In the genomic region with DNA sequence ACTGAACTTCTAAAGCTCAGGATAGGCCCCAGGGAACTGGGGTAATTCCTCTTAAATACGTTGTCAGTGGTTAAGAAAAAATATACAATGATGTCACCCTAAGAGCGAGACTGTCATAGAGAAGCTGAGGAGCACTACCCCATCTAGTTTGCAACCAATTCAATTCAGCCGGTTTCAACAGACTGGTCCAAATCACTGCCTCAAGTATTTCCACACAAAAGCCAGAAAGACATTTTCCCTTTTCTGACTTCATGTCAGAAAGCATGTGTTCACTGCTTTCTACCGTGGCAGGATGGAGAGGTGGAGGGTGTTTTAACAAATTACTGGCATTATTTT, we compare ENCODE assay signal across 9 mouse cellular contexts. TPM values are rescaled to one million over a fixed set of nuclear protein-coding genes. Genes with fewer than 3 reads are reported as not detected.
A peak's percentile ranks its signal among the peaks of the same experiment; 100 is the strongest.
DNase-seq lines count a peak whose midpoint lies in the region; ATAC-seq and TF ChIP-seq lines count a peak whose summit lies in the region.
"Had no signal": no experiment of that assay in that cellular context is flagged by ENCODE, and none has a peak within 500 bp of the region (broad histone marks: within the 10 kb centered on the region; RNA-seq: fewer than 3 reads in every experiment).

No protein-coding gene starts in this region.

- TF ChIP-seq CTCF in heart, adult 2 months (IDR thresholded peaks at IDR 0.05) = no peak
- no peak for TF ChIP-seq CTCF in G1E (IDR thresholded peaks at IDR 0.05; ENCODE audit: low read depth, low read length)

- 32% methylated on average over 4 of the region's 4 CpGs for WGBS in heart, adult 2 months

- ATAC-seq in G1E (ENCODE audit: extremely low read depth, insufficient number of reproducible peaks, low FRiP score, poor library complexity, severe bottlenecking) = no peak
- ATAC-seq in granulocyte monocyte progenitor cell, adult 5-6 weeks (replicated peaks; ENCODE audit: poor library complexity, severe bottlenecking) = peak; percentile 64

- DNase-seq in heart, adult 2 months = no peak
- no peak for DNase-seq in heart, adult 11 months
- no peak for DNase-seq in G1E (ENCODE audit: low spot score)
- no peak for DNase-seq in cerebellum, adult 8-10 months
- no peak for DNase-seq in urinary bladder, postnatal 4 days (ENCODE audit: low spot score in 2 of 2)
- no peak for DNase-seq in thymus, postnatal 0 days (ENCODE audit: low spot score)

- H3K9ac ChIP-seq in heart, adult 2 months (ENCODE audit: low read depth, low read length) = peak overlapping the region; percentile 43; the same call in 1 of the 2 replicates

- H3K79me2 ChIP-seq in heart, adult 2 months (replicated peaks; ENCODE audit: control insufficient read depth, insufficient read depth, low read length) = peaks cover 4% of the 10 kb centered on the region; the same call in 1 of the 2 replicates

- TF ChIP-seq EP300 in heart, adult 2 months (IDR thresholded peaks at IDR 0.05; ENCODE audit: insufficient read depth, low read depth, low read length) = no peak

- no peak overlapping the region; the same call in 1 of the 2 replicates for H3K27ac ChIP-seq in heart, adult 2 months

- H3K4me3 ChIP-seq in heart, adult 2 months = peak overlapping the region; percentile 70
- peak overlapping the region; percentile 78 for H3K4me3 ChIP-seq in G1E (ENCODE audit: low read depth, low read length)
- peak overlapping the region; percentile 94 for H3K4me3 ChIP-seq in megakaryocyte, embryonic 14.5 days (replicated peaks)

- H3K4me1 ChIP-seq in heart, adult 2 months (ENCODE audit: control insufficient read depth, insufficient read depth, low read length) = peaks cover 2% of the 10 kb centered on the region
- H3K4me1 ChIP-seq in G1E (ENCODE audit: insufficient read depth, low read depth, low read length) = peaks cover 22% of the 10 kb centered on the region
- H3K4me1 ChIP-seq in megakaryocyte, embryonic 14.5 days = peaks cover 61% of the 10 kb centered on the region

- intact Hi-C loops in heart, adult 2 months (cut with DNase I) = loop anchor here (10.0 kb wide), 1 partner anchor 517 kb away; no protein-coding TSS in a partner anchor

- H3K9me3 ChIP-seq in G1E (replicated peaks) = no peaks in the 10 kb centered on the region
- no peaks in the 10 kb centered on the region for H3K9me3 ChIP-seq in megakaryocyte, embryonic 14.5 days

- peaks cover 3% of the 10 kb centered on the region; the same call in 1 of the 2 replicates for H3K36me3 ChIP-seq in heart, adult 2 months (ENCODE audit: control insufficient read depth, insufficient read depth, low read length)
- H3K36me3 ChIP-seq in G1E (replicated peaks) = peaks cover 23% of the 10 kb centered on the region
- no peaks in the 10 kb centered on the region for H3K36me3 ChIP-seq in megakaryocyte, embryonic 14.5 days (replicated peaks; ENCODE audit: low read length)

- TF ChIP-seq POLR2A in heart, adult 2 months (IDR thresholded peaks at IDR 0.05; ENCODE audit: insufficient read depth, low read depth, low read length) = no peak

- H3K27me3 ChIP-seq in heart, adult 2 months (ENCODE audit: control insufficient read depth, insufficient read depth, low read length) = no peaks in the 10 kb centered on the region
- H3K27me3 ChIP-seq in G1E (ENCODE audit: insufficient read depth, low read length) = peaks cover 8% of the 10 kb centered on the region; the same call in 1 of the 2 replicates
- no peaks in the 10 kb centered on the region for H3K27me3 ChIP-seq in megakaryocyte, embryonic 14.5 days (replicated peaks)

RNA-seq across cellular contexts. Expression of a gene that starts 1.2 kb away (rescaled TPM):
- total RNA-seq in heart, adult 2 months (2021) = 1 to 10 TPM; 4.8 to 7.2 TPM
- polyA plus RNA-seq in heart, adult 2 months (2012; rRNA removed) = 2.5 and 4.3 TPM in 2 replicates
- total RNA-seq in G1E (2014; fragmentation: Nextera tagmentation) = 58.5 and 83.4 TPM in 2 replicates
- total RNA-seq in G1E (2017) = 51.1 and 57.6 TPM in 2 replicates
- polyA plus RNA-seq in G1E (2012) = 19.2 and 21.4 TPM in 2 replicates
- total RNA-seq in granulocyte monocyte progenitor cell, adult 5-6 weeks (2014; fragmentation: Nextera tagmentation) = 14.4 and 22.0 TPM in 2 replicates
- 30.2 and 43.0 TPM in 2 replicates for total RNA-seq in granulocyte monocyte progenitor cell, adult 5-6 weeks (2017)
- polyA plus RNA-seq in megakaryocyte, embryonic 14.5 days (2012; ENCODE audit: insufficient read depth, low replicate concordance) = 5.3 and 9.5 TPM in 2 replicates
- 64.9 and 65.6 TPM in 2 replicates for polyA plus RNA-seq in thymus, postnatal 0 days (2015; fragmentation: Nextera tagmentation; extraction: Ambion mirVana)

RNA-seq across cellular contexts. Expression of a gene that starts 14.2 kb away (rescaled TPM):
- total RNA-seq in heart, adult 2 months (2021) = not detected
- polyA plus RNA-seq in heart, adult 2 months (2012; rRNA removed) = not detected in 2 replicates
- total RNA-seq in G1E (2014; fragmentation: Nextera tagmentation) (not detected in 2 replicates), G1E (2017) (not detected in 2 replicates)
- not detected in 2 replicates for polyA plus RNA-seq in G1E (2012)
- total RNA-seq in granulocyte monocyte progenitor cell, adult 5-6 weeks (2014; fragmentation: Nextera tagmentation) = not detected in 2 replicates
- total RNA-seq in granulocyte monocyte progenitor cell, adult 5-6 weeks (2017) = not detected in 2 replicates
- not detected in 2 replicates for polyA plus RNA-seq in megakaryocyte, embryonic 14.5 days (2012; ENCODE audit: insufficient read depth, low replicate concordance)
- polyA plus RNA-seq in thymus, postnatal 0 days (2015; fragmentation: Nextera tagmentation; extraction: Ambion mirVana) = not detected in 2 replicates
- polyA plus RNA-seq: small intestine, adult 2 months had no signal

RNA-seq across cellular contexts. Expression of a gene that starts 30.0 kb away (rescaled TPM):
- total RNA-seq in heart, adult 2 months (2021) = not detected
- polyA plus RNA-seq in heart, adult 2 months (2012; rRNA removed) = not detected in 2 replicates
- total RNA-seq in G1E (2014; fragmentation: Nextera tagmentation) (not detected in 2 replicates), G1E (2017) (under 0.01 and 0.06 TPM in 2 replicates)
- not detected in 2 replicates for polyA plus RNA-seq in G1E (2012)
- total RNA-seq in granulocyte monocyte progenitor cell, adult 5-6 weeks (2014; fragmentation: Nextera tagmentation) = not detected in 2 replicates
- not detected in 2 replicates for total RNA-seq in granulocyte monocyte progenitor cell, adult 5-6 weeks (2017)
- polyA plus RNA-seq in megakaryocyte, embryonic 14.5 days (2012; ENCODE audit: insufficient read depth, low replicate concordance) = not detected in 2 replicates
- 0.04 and 0.08 TPM in 2 replicates for polyA plus RNA-seq in thymus, postnatal 0 days (2015; fragmentation: Nextera tagmentation; extraction: Ambion mirVana)
- polyA plus RNA-seq: small intestine, adult 2 months had no signal

RNA-seq across cellular contexts. Expression of a gene that starts 54.3 kb away (rescaled TPM):
- total RNA-seq in heart, adult 2 months (2021) = 1 to 10 TPM in 1 of 2 experiments, under 1 TPM in 1; 0.97 to 1.3 TPM
- polyA plus RNA-seq in heart, adult 2 months (2012; rRNA removed) = 0.41 and 0.73 TPM in 2 replicates
- not detected in 2 replicates for total RNA-seq in G1E (2014; fragmentation: Nextera tagmentation)
- total RNA-seq in G1E (2017) = 2.1 and 2.3 TPM in 2 replicates
- polyA plus RNA-seq in G1E (2012) = not detected in 2 replicates
- not detected in 2 replicates for total RNA-seq in granulocyte monocyte progenitor cell, adult 5-6 weeks (2014; fragmentation: Nextera tagmentation)
- 0.10 and 0.39 TPM in 2 replicates for total RNA-seq in granulocyte monocyte progenitor cell, adult 5-6 weeks (2017)
- polyA plus RNA-seq in megakaryocyte, embryonic 14.5 days (2012; ENCODE audit: insufficient read depth, low replicate concordance) = 19.7 and 21.8 TPM in 2 replicates
- polyA plus RNA-seq in thymus, postnatal 0 days (2015; fragmentation: Nextera tagmentation; extraction: Ambion mirVana) = 0.80 and 1.3 TPM in 2 replicates
- polyA plus RNA-seq: small intestine, adult 2 months had no signal
